Mouse (Mus musculus) forelimb bud, embryonic 11.5 days (tissue): ENCODE results near the gene Dgat2.

ENCODE experiments used
- DNase-seq: peaks from one replicate; pipeline ENCODE4 v3.0.0-alpha.2; 2012; ENCODE audit warnings: low read depth, low spot score

The Dgat2 gene

GRCm38 (mm10) chr7:99139841-99140491 lies 42.6 kb downstream of the Dgat2 start:
- DNase-seq: no peak

GRCm38 (mm10) chr7:99137541-99137940 lies 45.0 kb downstream of the Dgat2 start:
- no peak for DNase-seq

GRCm38 (mm10) chr7:99136789-99137188 lies 45.7 kb downstream of the Dgat2 start:
- no peak for DNase-seq

GRCm38 (mm10) chr7:99133811-99134402 lies 48.6 kb downstream of the Dgat2 start:
- no peak for DNase-seq

- DNase-seq: no peak
Observed at GRCm38 (mm10) chr7:99132597-99132996, 49.9 kb downstream of the Dgat2 start.

GRCm38 (mm10) chr7:99131819-99132353 lies 50.6 kb downstream of the Dgat2 start:
- DNase-seq: no peak

GRCm38 (mm10) chr7:99128965-99129364 lies 53.6 kb downstream of the Dgat2 start:
- no peak for DNase-seq

- DNase-seq: peak; percentile 71
Observed at GRCm38 (mm10) chr7:99128020-99128950, 54.2 kb downstream of the Dgat2 start.

- DNase-seq: no peak
Observed at GRCm38 (mm10) chr7:99126057-99126456, 56.5 kb downstream of the Dgat2 start.

GRCm38 (mm10) chr7:99122651-99123050 lies 59.9 kb downstream of the Dgat2 start:
- DNase-seq: no peak

GRCm38 (mm10) chr7:99120865-99121521 lies 61.5 kb downstream of the Dgat2 start:
- no peak for DNase-seq

- no peak for DNase-seq
Observed at GRCm38 (mm10) chr7:99120082-99120481, 62.4 kb downstream of the Dgat2 start.

- no peak for DNase-seq
Observed at GRCm38 (mm10) chr7:99116781-99117180, 65.7 kb downstream of the Dgat2 start.

- no peak for DNase-seq
Observed at GRCm38 (mm10) chr7:99114006-99114726, 68.4 kb downstream of the Dgat2 start.

GRCm38 (mm10) chr7:99107566-99107965 lies 75.0 kb downstream of the Dgat2 start:
- peak; percentile 37 for DNase-seq

GRCm38 (mm10) chr7:99106714-99107270 lies 75.7 kb downstream of the Dgat2 start:
- DNase-seq: no peak
